Mouse (Mus musculus) heart, postnatal 0 days (tissue): ENCODE results near the gene Hist2h4. TPM values are rescaled to one million over a fixed set of nuclear protein-coding genes. Genes with fewer than 3 reads are reported as not detected.

ENCODE experiments used
- ATAC-seq: fragments of 200-750 bp; cut with Nextera tagmentation; 2 replicates; pipeline ENCODE4 v1.8.0; 2017; ENCODE audit warnings: low read depth, moderate number of reproducible peaks, moderate library complexity; ENCODE audit not compliant: insufficient read depth
- DNase-seq: peaks from one replicate; pipeline ENCODE4 v3.0.0-alpha.2; 2016; ENCODE audit warnings: low spot score
- H3K27ac ChIP-seq: fragments of 300-500 bp; sonication (generic); 2 replicates; pipeline ENCODE4 v1.5.1; 2014; ENCODE audit warnings: low read depth, mild to moderate bottlenecking
- H3K27me3 ChIP-seq: fragments of 300-500 bp; sonication (generic); 2 replicates; pipeline ENCODE4 v1.6.1; 2014; ENCODE audit warnings: low read length, mixed read lengths; ENCODE audit not compliant: control insufficient read depth, insufficient read depth
- H3K36me3 ChIP-seq: fragments of 300-500 bp; sonication (generic); replicated peaks from 2 replicates; pipeline ENCODE4 v1.6.1; 2014; ENCODE audit warnings: low read length, mixed read lengths; ENCODE audit not compliant: control insufficient read depth, insufficient read depth
- H3K4me1 ChIP-seq: fragments of 300-500 bp; sonication (generic); 2 replicates; pipeline ENCODE4 v1.6.1; 2014; ENCODE audit warnings: antibody characterized with exemption; ENCODE audit not compliant: control insufficient read depth, insufficient read depth
- H3K4me2 ChIP-seq: fragments of 300-500 bp; sonication (generic); 2 replicates; pipeline ENCODE4 v1.6.1; 2014; ENCODE audit warnings: low read depth, mild to moderate bottlenecking, low read length, moderate library complexity
- H3K4me3 ChIP-seq: fragments of 300-500 bp; sonication (generic); 2 replicates; pipeline ENCODE4 v1.5.1; 2014; ENCODE audit warnings: low read depth, low read length
- H3K9ac ChIP-seq: fragments of 300-500 bp; sonication (generic); replicated peaks from 2 replicates; pipeline ENCODE4 v1.6.1; 2014; ENCODE audit warnings: low read depth, low read length, mixed read lengths
- H3K9me3 ChIP-seq: fragments of 300-500 bp; sonication (generic); replicated peaks from 2 replicates; pipeline ENCODE4 v1.6.1; 2016; ENCODE audit warnings: low read length; ENCODE audit not compliant: control insufficient read depth
- CTCF ChIP-seq: IDR thresholded peaks from 2 replicates; pipeline ENCODE4 v1.5.1; 2016; ENCODE audit warnings: antibody characterized with exemption, control low read depth, low read depth
- EP300 ChIP-seq: IDR thresholded peaks from 2 replicates; pipeline ENCODE4 v1.6.1; 2016; ENCODE audit warnings: antibody characterized with exemption, low read depth
- WGBS: fragments of 180-500 bp; shearing (Covaris S2); extraction: QIAGEN DNeasy Blood & Tissue Kit; methylation state at CpG from one replicate; pipeline ENCODE4 v1.1.7; 2014; 5-methylcytosine and 5-hydroxymethylcytosine counted together
- polyA plus RNA-seq: library from polyadenylated mRNA; unstranded; fragments of >200 nt; fragmentation: Nextera tagmentation; extraction: Ambion mirVana; gene quantifications from 2 replicates; pipeline ENCODE4 v1.2.1, GENCODE M21; 2015
- total RNA-seq: library from RNA; depleted of rRNA; stranded (reverse); fragments of >200 nt; gene quantifications from 2 replicates; pipeline ENCODE4 v1.2.3, GENCODE M21; 2014; ENCODE audit warnings: low replicate concordance; rRNA removed

The Hist2h4 gene
- total RNA-seq (129 and 135 TPM in 2 replicates), polyA plus RNA-seq (5.4 and 5.9 TPM in 2 replicates)

- peak within 1 kb of the TSS; percentile 81 for H3K9ac ChIP-seq
These were observed at the start of gene Hist2h4 for GRCm38 (mm10) chr3:96262979-96263550. Gene Hist2h4, minus strand, starts transcription at chr3:96263311.

DNA sequence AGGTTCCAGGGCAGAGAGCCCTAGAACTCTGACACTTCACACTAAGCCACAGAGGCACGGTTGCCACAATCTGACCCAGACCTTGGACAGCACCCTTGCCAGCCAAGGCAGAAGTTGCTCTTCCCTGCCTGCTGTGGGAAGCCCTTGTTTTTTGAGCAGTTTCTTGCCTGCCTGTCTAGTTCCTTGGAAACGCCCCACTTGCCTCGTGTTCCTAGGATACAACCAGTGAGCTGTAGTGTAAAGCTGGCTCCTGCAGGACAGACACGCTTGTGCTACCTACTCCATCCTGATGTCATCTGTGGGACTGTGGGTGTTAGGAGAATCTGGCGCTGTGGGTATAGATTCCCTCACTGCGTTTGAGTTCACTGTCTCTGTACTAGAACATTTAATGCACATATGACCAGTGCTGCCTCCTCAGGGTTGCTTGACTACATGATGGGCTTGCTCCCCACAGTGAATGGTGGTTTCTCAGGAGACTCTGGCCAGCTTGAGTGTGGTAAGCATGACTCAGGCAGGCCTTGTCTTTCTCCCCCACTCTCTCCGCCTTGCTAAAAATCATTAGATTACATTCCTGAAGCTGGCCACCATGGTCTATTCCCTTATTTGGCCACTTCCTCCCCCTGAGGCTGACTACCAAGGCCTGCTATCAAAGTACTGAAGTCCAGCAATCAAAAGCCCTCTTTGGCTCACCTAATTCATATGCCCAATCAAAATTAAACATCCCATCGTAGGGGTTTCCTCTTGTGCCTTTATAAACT is 49.4 kb upstream of the Hist2h4 start:
- ATAC-seq = no peak
- H3K36me3 ChIP-seq = no peaks in the 10 kb centered on the region
- DNase-seq = no peak
- 47% methylated on average over 8 of the region's 8 CpGs for WGBS
- no peak overlapping the region for H3K9ac ChIP-seq
- no peak for TF ChIP-seq EP300
- TF ChIP-seq CTCF = no peak
- no peaks in the 10 kb centered on the region for H3K4me1 ChIP-seq
- no peak overlapping the region for H3K4me3 ChIP-seq
- no peaks in the 10 kb centered on the region for H3K27me3 ChIP-seq
- H3K27ac ChIP-seq = no peak overlapping the region
- no peak overlapping the region for H3K4me2 ChIP-seq
- H3K9me3 ChIP-seq = no peaks in the 10 kb centered on the region

More at GRCm38 (mm10) chr3:96262979-96263550, at the start of gene Hist2h4:
- H3K9me3 ChIP-seq = no peaks in the 10 kb centered on the region
- peaks cover 20% of the 10 kb centered on the region; the same call in 1 of the 2 replicates for H3K4me1 ChIP-seq
- TF ChIP-seq EP300 (peak; percentile 92), CTCF (peak; percentile 51)
- WGBS = under 1% methylated on average over 40 of the region's 40 CpGs
- no peaks in the 10 kb centered on the region for H3K36me3 ChIP-seq
- no peaks in the 10 kb centered on the region for H3K27me3 ChIP-seq
- H3K4me2 ChIP-seq = peak within 1 kb of the TSS; percentile 76
- peak within 1 kb of the TSS; percentile 98 for H3K27ac ChIP-seq
- DNase-seq = peak; percentile 96
- H3K4me3 ChIP-seq = peak within 1 kb of the TSS; percentile 64
- peak; percentile 85 for ATAC-seq

DNA sequence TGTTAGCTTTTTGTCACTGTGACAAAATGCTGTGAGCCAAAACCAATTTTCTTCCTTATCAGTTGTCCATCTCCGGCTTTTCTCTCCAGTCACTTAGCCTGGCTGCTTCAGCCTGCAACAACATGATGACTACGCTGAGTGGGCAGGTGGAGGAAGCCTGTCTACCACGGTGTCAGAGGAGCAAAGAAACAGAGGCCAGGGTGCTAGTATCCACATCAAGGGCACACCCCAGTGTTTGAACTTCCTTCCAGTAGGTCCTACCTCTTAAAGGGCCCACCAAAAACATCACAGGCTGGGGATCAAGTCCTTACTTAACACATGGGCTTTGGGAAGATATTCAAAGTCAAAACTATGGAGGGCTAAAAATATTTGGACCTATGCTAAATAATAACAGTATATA is 46.3 kb upstream of the Hist2h4 start:
- ATAC-seq (no peak), DNase-seq (no peak)
- TF ChIP-seq CTCF (no peak), EP300 (no peak)
- Histone ChIP-seq H3K9me3 (no peaks in the 10 kb centered on the region), H3K9ac (no peak overlapping the region), H3K4me3 (no peak overlapping the region), H3K36me3 (no peaks in the 10 kb centered on the region), H3K27me3 (no peaks in the 10 kb centered on the region), H3K27ac (no peak overlapping the region), H3K4me2 (no peak overlapping the region), H3K4me1 (no peaks in the 10 kb centered on the region)
- 48% methylated on average over 3 of the region's 3 CpGs for WGBS

GRCm38 (mm10) chr3:96306506-96306905 is 43.4 kb upstream of the Hist2h4 start:
- Histone ChIP-seq H3K9ac (no peak overlapping the region), H3K27me3 (peaks cover 6% of the 10 kb centered on the region), H3K4me2 (no peak overlapping the region), H3K36me3 (no peaks in the 10 kb centered on the region), H3K4me3 (no peak overlapping the region), H3K4me1 (no peaks in the 10 kb centered on the region), H3K27ac (no peak overlapping the region), H3K9me3 (no peaks in the 10 kb centered on the region)
- TF ChIP-seq CTCF (no peak), EP300 (no peak)
- no peak for ATAC-seq
- WGBS = 66% methylated on average over 9 of the region's 9 CpGs
- no peak for DNase-seq

DNA sequence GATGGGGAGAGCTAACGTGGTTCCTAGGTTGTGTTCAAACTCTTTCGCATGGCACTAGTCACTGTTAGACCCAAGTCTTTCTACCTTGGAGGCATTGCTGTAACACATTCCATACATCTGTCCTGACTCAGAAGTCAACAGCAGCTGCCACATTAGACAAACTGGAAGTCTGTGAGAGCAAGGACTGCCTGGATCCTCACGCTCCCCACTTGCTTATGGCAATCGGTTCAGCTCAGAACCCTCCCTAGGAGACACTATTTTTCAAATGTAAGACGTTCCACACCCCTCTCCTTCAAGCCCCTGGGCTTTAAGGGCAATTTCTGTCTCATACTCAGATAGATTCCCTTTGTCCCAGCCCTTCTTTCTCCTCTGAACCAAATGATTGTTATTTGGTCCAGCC is 39.0 kb upstream of the Hist2h4 start:
- WGBS = 72% methylated on average over 5 of the region's 5 CpGs
- no peak for TF ChIP-seq EP300
- TF ChIP-seq CTCF = no peak
- Histone ChIP-seq H3K27me3 (peaks cover 11% of the 10 kb centered on the region), H3K27ac (no peak overlapping the region), H3K4me3 (no peak overlapping the region), H3K4me2 (no peak overlapping the region), H3K9me3 (no peaks in the 10 kb centered on the region), H3K4me1 (no peaks in the 10 kb centered on the region), H3K36me3 (no peaks in the 10 kb centered on the region), H3K9ac (no peak overlapping the region)
- ATAC-seq (no peak), DNase-seq (no peak)
